Mouse (Mus musculus) urinary bladder, adult 2 months (tissue): ENCODE data around the gene Neu1. TPM values are rescaled to one million over a fixed set of nuclear protein-coding genes. Genes with fewer than 3 reads are reported as not detected.
"Not testable (repeated sequence)": the region's sequence is repeated elsewhere in the genome, so short reads cannot be mapped to it uniquely, and the experiment has no call there.

Source experiments
- DNase-seq: peaks from one replicate; pipeline ENCODE4 v3.0.0; 2022; ENCODE audit warnings: low spot score
- polyA plus RNA-seq: library from polyadenylated mRNA; depleted of rRNA; stranded (reverse); fragments of >200 nt; gene quantifications from 2 replicates; pipeline ENCODE4 v1.2.3, GENCODE M21; 2012; rRNA removed

Neu1 gene
- 27.9 and 32.0 TPM in 2 replicates for polyA plus RNA-seq

- DNase-seq, result peak; percentile 86
These were observed at the start of gene Neu1 for GRCm38 (mm10) chr17:34931061-34931734. Neu1 (plus strand) TSS chr17:34931253.

- no peak for DNase-seq
These were observed 49.3 kb upstream of the Neu1 start, which contains the start of gene Gm20547 for GRCm38 (mm10) chr17:34881683-34882310. Gm20547 (minus strand) TSS chr17:34882042.

GRCm38 (mm10) chr17:34883332-34883731, 47.7 kb upstream of the Neu1 start:
- no peak for DNase-seq

- no peak for DNase-seq
These were observed 46.3 kb upstream of the Neu1 start for GRCm38 (mm10) chr17:34884704-34885103.

- DNase-seq, result no peak
These were observed 45.4 kb upstream of the Neu1 start for GRCm38 (mm10) chr17:34885615-34886014.

GRCm38 (mm10) chr17:34887942-34888341, 43.1 kb upstream of the Neu1 start:
- DNase-seq, result no peak

- DNase-seq, result no peak
These were observed 40.8 kb upstream of the Neu1 start for GRCm38 (mm10) chr17:34890074-34890743.

- no peak for DNase-seq
These were observed 39.7 kb upstream of the Neu1 start for GRCm38 (mm10) chr17:34891377-34891776.

- no peak for DNase-seq
These were observed 37.8 kb upstream of the Neu1 start for GRCm38 (mm10) chr17:34893072-34893824.

- DNase-seq, result peak; percentile 90
These were observed 36.9 kb upstream of the Neu1 start for GRCm38 (mm10) chr17:34894074-34894597.

GRCm38 (mm10) chr17:34894801-34895530, 36.1 kb upstream of the Neu1 start:
- DNase-seq, result peak; percentile 56

- DNase-seq, result no peak
These were observed 35.3 kb upstream of the Neu1 start for GRCm38 (mm10) chr17:34895724-34896123.

GRCm38 (mm10) chr17:34896366-34896765, 34.7 kb upstream of the Neu1 start:
- DNase-seq, result no peak

GRCm38 (mm10) chr17:34897373-34898159, 33.5 kb upstream of the Neu1 start:
- DNase-seq, result no peak

- DNase-seq, result peak; percentile 81
These were observed 32.9 kb upstream of the Neu1 start, which contains the start of the genes C2 and Ehmt2 for GRCm38 (mm10) chr17:34898160-34898586. C2 (minus strand) TSS chr17:34898265. Ehmt2 (plus strand) TSS chr17:34898469.

GRCm38 (mm10) chr17:34898706-34899052, 32.4 kb upstream of the Neu1 start:
- DNase-seq, result no peak

GRCm38 (mm10) chr17:34899053-34899889, 31.8 kb upstream of the Neu1 start:
- peak; percentile 64 for DNase-seq

GRCm38 (mm10) chr17:34899890-34900243, 31.2 kb upstream of the Neu1 start:
- DNase-seq, result no peak

GRCm38 (mm10) chr17:34900826-34901225, 30.2 kb upstream of the Neu1 start:
- DNase-seq, result not testable (repeated sequence)
